Mouse (Mus musculus): ENCODE measurements around the gene Ptprq.

Gene Ptprq

GRCm38 (mm10) chr10:107485870-107486269 is 234.0 kb downstream of the Ptprq start, which contains the start of gene Myf5:
Myf5 (minus strand) TSS chr10:107486134.
- DNase-seq: no peak

GRCm38 (mm10) chr10:107484050-107484449 is 235.8 kb downstream of the Ptprq start:
- DNase-seq: no peak

GRCm38 (mm10) chr10:107473497-107473896 is 246.4 kb downstream of the Ptprq start:
- DNase-seq: peak; percentile 4

- no peak for DNase-seq
These were observed 248.1 kb downstream of the Ptprq start for GRCm38 (mm10) chr10:107471712-107472111.

- no peak for DNase-seq
These were observed 252.0 kb downstream of the Ptprq start for GRCm38 (mm10) chr10:107467819-107468218.

Data from cerebellum, adult 9-10 months (tissue).